8 mouse cellular contexts compared by ENCODE assay signal in the genomic region with DNA sequence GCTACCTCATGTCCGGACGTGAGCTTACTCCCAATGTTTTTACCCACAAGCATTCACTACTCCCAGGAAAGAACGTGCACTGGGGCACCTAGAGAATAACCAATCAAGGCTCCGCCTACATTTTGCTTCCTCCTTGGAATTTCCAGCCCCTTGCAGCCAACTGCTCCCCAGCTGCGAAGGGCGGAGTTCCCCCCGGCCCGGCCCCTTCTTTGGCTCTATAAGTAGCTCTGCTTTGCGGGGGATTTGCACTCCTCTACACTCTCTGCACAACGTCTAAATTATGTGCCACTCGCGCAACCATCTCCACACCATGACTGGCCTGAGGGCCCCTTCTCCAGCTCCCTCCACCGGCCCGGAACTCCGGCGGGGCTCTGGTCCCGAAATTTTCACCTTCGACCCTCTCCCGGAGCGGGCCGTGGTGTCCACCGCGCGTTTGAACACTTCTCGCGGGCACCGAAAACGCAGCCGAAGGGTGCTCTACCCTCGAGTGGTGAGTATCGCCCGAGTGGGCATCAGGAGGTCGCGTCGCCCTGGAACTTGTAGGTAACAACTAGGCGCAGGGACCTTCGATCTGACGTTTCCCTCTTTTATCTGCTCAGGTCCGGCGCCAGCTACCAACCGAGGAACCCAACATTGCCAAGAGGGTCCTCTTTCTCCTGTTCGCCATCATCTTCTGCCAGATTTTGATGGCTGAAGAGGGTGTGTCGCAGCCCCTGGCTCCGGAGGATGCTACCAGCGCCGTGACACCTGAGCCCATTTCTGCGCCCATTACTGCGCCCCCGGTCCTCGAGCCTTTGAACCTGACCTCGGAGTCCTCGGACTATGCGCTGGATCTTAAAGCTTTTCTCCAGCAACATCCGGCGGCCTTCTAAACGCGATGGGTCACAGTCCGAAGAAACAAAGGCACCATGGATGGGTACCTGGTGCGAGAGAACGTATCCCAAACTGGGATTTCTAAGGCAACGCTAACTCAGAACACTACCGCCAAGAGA. TPM values are rescaled to one million over a fixed set of nuclear protein-coding genes. Genes with fewer than 3 reads are reported as not detected.
A peak's percentile ranks its signal among the peaks of the same experiment; 100 is the strongest.
DNase-seq lines count a peak whose midpoint lies in the region; ATAC-seq and TF ChIP-seq lines count a peak whose summit lies in the region.

A gene (plus strand): TSS at position 246 of the 992 bp plus-strand sequence.

- under 1% methylated on average over 62 of the region's 62 CpGs for WGBS in forebrain, embryonic 15.5 days

- peaks cover 8% of the 10 kb centered on the region for H3K9me3 ChIP-seq in G1E (replicated peaks)
- H3K9me3 ChIP-seq in forebrain, embryonic 15.5 days = no peaks in the 10 kb centered on the region

- H3K9ac ChIP-seq in forebrain, embryonic 15.5 days (replicated peaks) = peak within 1 kb of the TSS; percentile 80

- H3K36me3 ChIP-seq in G1E (replicated peaks) = peaks cover 32% of the 10 kb centered on the region
- peaks cover 12% of the 10 kb centered on the region; the same call in 1 of the 2 replicates for H3K36me3 ChIP-seq in forebrain, embryonic 15.5 days

- peak; percentile 71 for DNase-seq in G1E (ENCODE audit: low spot score)
- peak; percentile 70 for DNase-seq in c-Kit-positive CD71-positive TER-119-positive erythroid progenitor cells, embryonic 14.5 days (ENCODE audit: low spot score)
- DNase-seq in heart, postnatal 25 days (ENCODE audit: low spot score) = peak; percentile 91
- peak; percentile 59 to 66 for DNase-seq in layer of hippocampus, postnatal 10 days (ENCODE audit: low spot score in 2 of 2)
- peak; percentile 96 for DNase-seq in lung, postnatal 36 days
- peak; percentile 76 for DNase-seq in retina, adult 2 months (ENCODE audit: low read depth, low spot score)
- peak; percentile 91 for DNase-seq in urinary bladder, postnatal 14 days (ENCODE audit: low spot score)

- peak within 1 kb of the TSS; percentile 86 for H3K4me2 ChIP-seq in forebrain, embryonic 15.5 days (replicated peaks)

- H3K27me3 ChIP-seq in G1E (ENCODE audit: insufficient read depth, low read length) = no peaks in the 10 kb centered on the region
- H3K27me3 ChIP-seq in forebrain, embryonic 15.5 days = no peaks in the 10 kb centered on the region; the same call in 1 of the 2 replicates

- peak within 1 kb of the TSS; percentile 90 for H3K27ac ChIP-seq in forebrain, embryonic 15.5 days (replicated peaks)

- H3K4me1 ChIP-seq in G1E (ENCODE audit: insufficient read depth, low read depth, low read length) = peaks cover 65% of the 10 kb centered on the region
- peaks cover 33% of the 10 kb centered on the region for H3K4me1 ChIP-seq in forebrain, embryonic 15.5 days

- 0 out of 2 replicates have a peak, but pooled peaks have one; percentile 17 for ATAC-seq in G1E (ENCODE audit: extremely low read depth, insufficient number of reproducible peaks, low FRiP score, poor library complexity, severe bottlenecking)
- ATAC-seq in forebrain, embryonic 15.5 days (replicated peaks) = peak; percentile 42

- TF ChIP-seq CTCF in G1E (IDR thresholded peaks at IDR 0.05; ENCODE audit: low read depth, low read length) = no peak

- intact Hi-C loops in heart, postnatal 25 days (cut with DNase I) = loop anchor here (5.0 kb wide), 1 partner anchor 44 kb away; no protein-coding TSS in a partner anchor

- H3K4me3 ChIP-seq in G1E (ENCODE audit: low read depth, low read length) = peak within 1 kb of the TSS; percentile 87
- peak within 1 kb of the TSS; percentile 86 for H3K4me3 ChIP-seq in forebrain, embryonic 15.5 days

RNA-seq across cellular contexts. Expression of the gene that starts here (rescaled TPM):
- 13.7 and 21.4 TPM in 2 replicates for total RNA-seq in G1E (2014; fragmentation: Nextera tagmentation)
- 49.5 and 61.2 TPM in 2 replicates for total RNA-seq in G1E (2017)
- polyA plus RNA-seq in G1E (2012) = 33.5 and 39.8 TPM in 2 replicates
- 7.3 and 8.1 TPM in 2 replicates for polyA plus RNA-seq in forebrain, embryonic 15.5 days (2015; fragmentation: Nextera tagmentation; extraction: Ambion mirVana)
- total RNA-seq in heart, postnatal 25 days (2021) = 10 to 100 TPM; 21.7 to 39.7 TPM
- total RNA-seq in layer of hippocampus, postnatal 10 days (2021) = 1 to 10 TPM; 4.3 to 4.6 TPM

Comparison
In these comparisons a context has a peak if more than half of its experiments do, and no peak if none do; other contexts are left out.
1. Peak in every context shown above with its lines: DNase-seq, ATAC-seq, H3K4me3 ChIP-seq and H3K27ac ChIP-seq.